Mouse (Mus musculus) cortical plate, adult 2 months (tissue): ENCODE results near the gene Tfap2a.

Experiments used
- CTCF ChIP-seq: fragments of 200-500 bp; IDR thresholded peaks from 2 replicates; pipeline ENCODE4 v1.5.1; 2011; ENCODE audit warnings: mild to moderate bottlenecking, control low read depth, low read length; ENCODE audit not compliant: insufficient read depth; ENCODE audit errors: extremely low read depth
- POLR2A ChIP-seq: fragments of 200-500 bp; IDR thresholded peaks from 2 replicates; pipeline ENCODE4 v1.6.1; 2011; ENCODE audit warnings: mild to moderate bottlenecking, low read length, control low read depth; ENCODE audit not compliant: insufficient read depth; ENCODE audit errors: extremely low read depth

DNA sequence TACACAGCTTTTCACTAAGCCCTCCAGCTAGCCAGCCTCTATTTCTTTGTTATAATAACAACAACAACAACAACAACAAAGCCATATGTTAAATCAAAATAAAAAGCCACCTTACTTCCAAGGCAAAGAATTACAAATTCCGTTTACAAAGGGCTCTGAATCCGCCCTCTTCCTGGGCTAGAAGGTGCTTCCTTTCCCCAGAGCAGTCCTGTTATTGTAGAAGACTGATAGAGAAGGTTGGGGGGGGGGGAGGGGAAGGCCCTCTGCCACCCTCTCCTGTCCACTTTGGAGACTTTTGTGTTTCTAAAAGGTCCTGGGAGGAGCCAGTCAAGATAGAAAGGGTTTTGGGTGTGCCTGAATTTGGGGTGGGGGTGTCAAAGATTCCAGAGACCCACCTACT is 23.6 kb downstream of the Tfap2a start:
- no peak for TF ChIP-seq CTCF
- no peak for TF ChIP-seq POLR2A
